Mouse (Mus musculus) CH12.LX (cell line): ENCODE measurements around the gene 4921504E06Rik. TPM values are rescaled to one million over a fixed set of nuclear protein-coding genes. Genes with fewer than 3 reads are reported as not detected.

Experiments used
- DNase-seq: peaks from one replicate; pipeline ENCODE4 v3.0.0-alpha.2; 2013; ENCODE audit errors: extremely low read depth
- H3K27ac ChIP-seq: 2 replicates; pipeline ENCODE4 v1.5.1; 2012; ENCODE audit warnings: low read depth, mild to moderate bottlenecking, control low read depth, moderate library complexity; ENCODE audit not compliant: insufficient read depth
- H3K27me3 ChIP-seq: replicated peaks from 2 replicates; pipeline ENCODE3; 2012; ENCODE audit warnings: inconsistent platforms
- H3K36me3 ChIP-seq, 2 experiments: replicated peaks in 1 of 2; 2 replicates each; pipeline versions ENCODE3 to v1.6.1; 2012; ENCODE audit warnings: inconsistent platforms in 1 of 2, low read length in 1 of 2, mild to moderate bottlenecking in 1 of 2, mixed read lengths in 1 of 2, moderate library complexity in 1 of 2; ENCODE audit not compliant: control insufficient read depth in 1 of 2, insufficient read depth in 1 of 2
- H3K4me1 ChIP-seq, 2 experiments: 2 replicates each; pipeline ENCODE4 v1.6.1; 2012; ENCODE audit warnings: inconsistent platforms in 1 of 2, moderate library complexity in 1 of 2; ENCODE audit not compliant: insufficient read depth in 2 of 2, control insufficient read depth in 1 of 2
- H3K4me2 ChIP-seq: 2 replicates; pipeline ENCODE4 v1.6.1; 2012; ENCODE audit warnings: low read depth, mild to moderate bottlenecking, control low read depth; ENCODE audit not compliant: poor library complexity, insufficient read depth, severe bottlenecking
- H3K4me3 ChIP-seq, 3 experiments: fragments of 150-350 bp in 1 of 3; sonication (generic) in 1 of 3; replicated peaks in 1 of 3; 2 replicates each; pipeline versions ENCODE3 to v1.5.1; 2011 to 2012; ENCODE audit warnings: low read depth in 2 of 3, low read length in 2 of 3, mild to moderate bottlenecking in 2 of 3, moderate library complexity in 2 of 3, control low read depth in 1 of 3, improper control_type of control experiment in 1 of 3, inconsistent platforms in 1 of 3, mixed read lengths in 1 of 3; ENCODE audit not compliant: poor library complexity in 1 of 3
- H3K79me2 ChIP-seq: replicated peaks from 2 replicates; pipeline ENCODE4 v1.6.1; 2012; ENCODE audit warnings: mild to moderate bottlenecking, moderate library complexity; ENCODE audit not compliant: control insufficient read depth, poor library complexity, insufficient read depth, severe bottlenecking; ENCODE audit errors: extremely low read depth
- H3K9ac ChIP-seq: 2 replicates; pipeline ENCODE4 v1.6.1; 2012; ENCODE audit warnings: low read depth, mild to moderate bottlenecking, control low read depth, moderate library complexity; ENCODE audit not compliant: insufficient read depth
- H3K9me3 ChIP-seq: replicated peaks from 2 replicates; pipeline ENCODE3; 2012; ENCODE audit warnings: low read length, inconsistent platforms, mixed read lengths
- BHLHE40 ChIP-seq: IDR thresholded peaks from 2 replicates; pipeline ENCODE4 v1.6.1; 2011; ENCODE audit warnings: mild to moderate bottlenecking, low read depth, low read length, improper control_type of control experiment
- CHD2 ChIP-seq: IDR thresholded peaks from 2 replicates; pipeline ENCODE4 v1.6.1; 2011; ENCODE audit warnings: low read length, improper control_type of control experiment
- CTCF ChIP-seq, 2 experiments: IDR thresholded peaks in 1 of 2; conservative IDR thresholded peaks in 1 of 2; 2 replicates each; pipeline ENCODE4 v1.5.1; 2011 to 2012; ENCODE audit warnings: low read depth in 2 of 2, low read length in 2 of 2, improper control_type of control experiment in 1 of 2, inconsistent platforms in 1 of 2, mild to moderate bottlenecking in 1 of 2, moderate library complexity in 1 of 2
- E2F4 ChIP-seq: IDR thresholded peaks from 2 replicates; pipeline ENCODE4 v1.6.1; 2011; ENCODE audit warnings: low read depth, low read length, improper control_type of control experiment; ENCODE audit not compliant: insufficient replicate concordance
- GABPA ChIP-seq: IDR thresholded peaks from 2 replicates; pipeline ENCODE4 v1.6.1; 2012; ENCODE audit warnings: low read depth, low read length, improper control_type of control experiment, inconsistent platforms; ENCODE audit not compliant: insufficient replicate concordance
- MAFK ChIP-seq: IDR thresholded peaks from 2 replicates; pipeline ENCODE4 v1.6.1; 2011; ENCODE audit warnings: low read length, improper control_type of control experiment; ENCODE audit not compliant: insufficient replicate concordance
- MAZ ChIP-seq: IDR thresholded peaks from 2 replicates; pipeline ENCODE4 v1.6.1; 2012; ENCODE audit warnings: low read depth, mild to moderate bottlenecking, inconsistent platforms, low read length, improper control_type of control experiment, moderate library complexity
- MEF2A ChIP-seq: IDR thresholded peaks from 2 replicates; pipeline ENCODE4 v1.6.1; 2014; ENCODE audit warnings: low read depth, mild to moderate bottlenecking, inconsistent platforms, low read length, improper control_type of control experiment, borderline replicate concordance
- MYC ChIP-seq: IDR thresholded peaks from 2 replicates; pipeline ENCODE4 v1.6.1; 2011; ENCODE audit warnings: low read depth, mild to moderate bottlenecking, improper control_type of control experiment, low read length
- NELFE ChIP-seq: IDR thresholded peaks from 2 replicates; pipeline ENCODE4 v1.6.1; 2011; ENCODE audit warnings: low read depth, low read length, improper control_type of control experiment
- RAD21 ChIP-seq: IDR thresholded peaks from 2 replicates; pipeline ENCODE4 v1.6.1; 2011; ENCODE audit warnings: low read depth, mild to moderate bottlenecking, low read length, improper control_type of control experiment, moderate library complexity
- SIN3A ChIP-seq: IDR thresholded peaks from 2 replicates; pipeline ENCODE4 v1.6.1; 2012; ENCODE audit warnings: low read length, improper control_type of control experiment, inconsistent platforms
- SMC3 ChIP-seq: IDR thresholded peaks from 2 replicates; pipeline ENCODE4 v1.6.1; 2011; ENCODE audit warnings: low read depth, low read length, improper control_type of control experiment
- UBTF ChIP-seq: IDR thresholded peaks from 2 replicates; pipeline ENCODE4 v1.6.1; 2012; ENCODE audit warnings: low read depth, mild to moderate bottlenecking, inconsistent platforms, low read length, improper control_type of control experiment, moderate library complexity
- USF1 ChIP-seq: IDR thresholded peaks from 2 replicates; pipeline ENCODE4 v1.6.1; 2014; ENCODE audit warnings: low read depth, mild to moderate bottlenecking, inconsistent platforms, low read length, improper control_type of control experiment
- ZKSCAN1 ChIP-seq: IDR thresholded peaks from 2 replicates; pipeline ENCODE4 v1.6.1; 2012; ENCODE audit warnings: low read depth, inconsistent platforms, low read length, improper control_type of control experiment, borderline replicate concordance
- ZMIZ1 ChIP-seq: IDR thresholded peaks from 2 replicates; pipeline ENCODE4 v1.6.1; 2012; ENCODE audit warnings: low read depth, mild to moderate bottlenecking, inconsistent platforms, low read length, improper control_type of control experiment
- ZNF384 ChIP-seq: IDR thresholded peaks from 2 replicates; pipeline ENCODE4 v1.6.1; 2012; ENCODE audit warnings: low read depth, low read length, improper control_type of control experiment, inconsistent platforms
- dilution Hi-C: fragments of 300-500 bp; cut with MboI; formaldehyde crosslinking; loops from 2 replicates; pipeline ENCODE4 v1.14.3; 2020; ENCODE audit warnings: low sequenced_read_pairs; ENCODE audit not compliant: extremely low pct_unique_long_range_greater_than_20kb, extremely low pct_ligation_motif_present
- in situ Hi-C: fragments of 300-500 bp; cut with MboI; formaldehyde crosslinking; loops from 3 replicates; pipeline ENCODE4 v1.14.3; 2019; ENCODE audit warnings: low sequenced_read_pairs, low pct_ligation_motif_present, low pct_unique_long_range_greater_than_20kb, mixed read lengths
- polyA plus RNA-seq: library from polyadenylated mRNA; unstranded; fragments of >175 nt; gene quantifications from 2 replicates; pipeline ENCODE4 v1.2.1, GENCODE M21; 2012; ENCODE audit warnings: low read depth; ENCODE audit not compliant: insufficient read length
- total RNA-seq, 2 experiments: library from RNA; depleted of rRNA; stranded (reverse); fragments of 300-350 nt in 1 of 2; fragments of >200 nt in 1 of 2; gene quantifications; 2 replicates each; pipeline ENCODE4 v1.2.3; 2012 to 2014

The 4921504E06Rik gene
- total and polyA plus RNA-seq, 3 experiments: not detected

DNA sequence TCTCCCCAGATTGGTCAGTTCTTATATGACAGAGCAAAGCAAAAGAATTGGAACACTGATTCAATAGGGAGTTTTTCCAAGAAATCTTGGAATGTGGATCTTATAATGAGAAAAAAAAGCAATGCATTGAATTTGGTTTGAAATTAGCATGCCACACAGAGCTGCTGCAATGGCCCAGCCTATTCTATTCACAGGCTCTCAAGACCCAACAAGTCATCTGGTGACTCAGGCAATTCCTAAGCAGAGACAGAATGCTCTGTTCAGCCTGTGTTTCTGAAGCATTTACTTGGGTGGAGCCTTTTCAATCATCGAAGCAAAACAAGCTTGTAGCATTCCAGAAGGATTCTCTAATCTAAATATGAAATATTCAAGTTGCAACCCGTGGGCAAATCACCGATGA, 26.1 kb upstream of the 4921504E06Rik start:
- TF ChIP-seq MYC: no peak
- TF ChIP-seq NELFE: no peak
- no peak for TF ChIP-seq ZNF384
- TF ChIP-seq RAD21: no peak
- no peak for TF ChIP-seq ZMIZ1
- TF ChIP-seq SIN3A: no peak
- TF ChIP-seq MAFK: no peak
- TF ChIP-seq, all 38 proteins: peak for 0
- no peak overlapping the region for H3K4me2 ChIP-seq
- dilution Hi-C loops: no loop called here

DNA sequence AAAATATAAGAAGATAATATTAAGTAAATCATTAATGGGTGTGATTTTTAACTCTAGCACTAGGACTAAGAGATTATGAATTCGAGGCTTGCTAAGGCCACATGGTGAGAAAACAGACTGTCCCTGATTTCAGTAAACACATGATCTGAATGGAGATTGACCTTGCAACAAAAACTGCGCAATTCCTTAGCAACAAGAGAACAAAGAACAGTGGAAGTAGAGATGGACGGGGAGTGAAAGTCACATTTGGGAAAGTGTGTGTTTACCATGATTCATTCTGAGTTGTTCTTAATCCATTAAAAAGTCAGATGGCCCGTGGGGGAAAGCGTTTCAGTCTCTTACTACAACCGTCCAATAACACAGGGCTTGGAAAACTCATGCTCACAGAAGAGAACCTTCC, 25.5 kb upstream of the 4921504E06Rik start:
- no peak for DNase-seq
- Histone ChIP-seq H3K36me3 (no peaks in the 10 kb centered on the region), H3K9me3 (no peaks in the 10 kb centered on the region), H3K4me1 (peaks cover 0 to 16% of the 10 kb centered on the region in 2 experiments; a peak in 2 of 4 replicates), H3K4me3 (no peak overlapping the region), H3K27ac (no peak overlapping the region), H3K4me2 (no peak overlapping the region), H3K79me2 (no peaks in the 10 kb centered on the region)
- dilution Hi-C loops: no loop called here
- TF ChIP-seq USF1 (no peak), BHLHE40 (no peak), ZKSCAN1 (no peak)
- TF ChIP-seq, all 38 proteins: peak for 0
- in situ Hi-C loops: no loop called here
- Histone ChIP-seq H3K9ac (no peak overlapping the region), H3K27me3 (no peaks in the 10 kb centered on the region)

More for the DNA sequence above, 26.1 kb upstream of the 4921504E06Rik start:
- H3K4me3 ChIP-seq: no peak overlapping the region
- in situ Hi-C loops: no loop called here
- no peak overlapping the region for H3K9ac ChIP-seq
- no peaks in the 10 kb centered on the region for H3K36me3 ChIP-seq
- H3K79me2 ChIP-seq: no peaks in the 10 kb centered on the region
- no peaks in the 10 kb centered on the region for H3K27me3 ChIP-seq
- no peak overlapping the region for H3K27ac ChIP-seq
- peaks cover 0 to 16% of the 10 kb centered on the region in 2 experiments; a peak in 2 of 4 replicates for H3K4me1 ChIP-seq
- no peaks in the 10 kb centered on the region for H3K9me3 ChIP-seq
- no peak for DNase-seq

DNA sequence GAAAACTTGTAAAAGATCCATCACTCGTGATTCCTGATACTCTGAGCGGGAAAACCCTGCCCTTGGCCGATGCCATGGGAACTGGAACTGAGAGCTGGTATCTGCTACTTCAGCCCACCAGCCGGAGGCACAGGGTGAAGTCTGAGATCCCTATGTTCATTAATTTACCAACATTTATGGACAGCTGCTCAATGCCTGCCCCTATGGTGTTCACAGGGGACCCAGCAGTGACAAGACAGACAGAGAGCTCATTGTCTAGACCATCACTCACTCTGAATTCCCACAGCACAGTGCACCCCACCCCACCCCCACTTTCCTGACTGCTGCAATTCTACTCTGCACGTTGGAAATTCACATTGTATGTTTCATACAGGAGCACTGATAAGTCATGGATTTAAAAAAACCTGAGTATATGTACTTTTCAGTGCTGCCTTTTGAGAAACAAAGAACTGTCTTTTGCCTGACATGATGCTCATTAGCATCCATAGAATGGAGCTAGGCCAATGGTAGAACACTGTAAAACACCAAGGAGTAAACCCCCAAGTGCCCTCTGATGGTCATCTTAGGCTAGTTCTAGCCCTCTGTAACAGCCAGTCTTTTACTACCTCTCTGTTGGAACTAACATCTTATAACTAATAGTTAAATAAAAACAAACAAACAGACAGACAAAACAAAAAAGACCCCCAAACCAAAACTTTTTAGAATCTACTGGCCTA, 8.6 kb upstream of the 4921504E06Rik start:
- in situ Hi-C loops (no loop called here), dilution Hi-C loops (no loop called here)
- H3K27ac ChIP-seq: no peak overlapping the region
- no peaks in the 10 kb centered on the region for H3K79me2 ChIP-seq
- TF ChIP-seq CTCF (conservative IDR thresholded peaks at IDR 0.05 in 1 of 2, IDR thresholded peaks at IDR 0.05 in 1 of 2; ENCODE audit: low read depth in 2 of 2, low read length in 2 of 2) (no peak), MAZ (no peak), CHD2 (no peak), UBTF (no peak), ZKSCAN1 (no peak), BHLHE40 (no peak), GABPA (no peak), E2F4 (no peak), MEF2A (no peak), SMC3 (no peak)
- H3K4me1 ChIP-seq: no peaks in the 10 kb centered on the region
- no peaks in the 10 kb centered on the region for H3K36me3 ChIP-seq
- peaks cover 9% of the 10 kb centered on the region for H3K9me3 ChIP-seq
- H3K9ac ChIP-seq: no peak overlapping the region
- no peak for DNase-seq
- H3K4me2 ChIP-seq: no peak overlapping the region
- no peaks in the 10 kb centered on the region for H3K27me3 ChIP-seq
- H3K4me3 ChIP-seq: no peak overlapping the region
